Mouse (Mus musculus): ENCODE results near the gene Svs1. TPM values are rescaled to one million over a fixed set of nuclear protein-coding genes. Genes with fewer than 3 reads are reported as not detected.

Svs1 gene
- polyA plus RNA-seq (2014; fragmentation: Nextera tagmentation; extraction: Ambion mirVana), result not detected in 2 replicates

- Histone ChIP-seq H3K36me3 (ENCODE audit: control insufficient read depth, insufficient read depth, low read length) (no peaks in the 10 kb centered on the region), H3K4me2 (ENCODE audit: low read length) (no peak within 1 kb of the TSS), H3K27me3 (ENCODE audit: control insufficient read depth, insufficient read depth, low read length) (no peaks in the 10 kb centered on the region), H3K4me1 (ENCODE audit: control insufficient read depth in 2 of 2, insufficient read depth in 2 of 2, low read length in 2 of 2) (no peaks in the 10 kb centered on the region), H3K9me3 (ENCODE audit: control insufficient read depth, low read length) (no peaks in the 10 kb centered on the region), H3K4me3 (ENCODE audit: control insufficient read depth in 1 of 2, insufficient read depth in 1 of 2, low read depth in 1 of 2, low read length in 2 of 2) (no peak within 1 kb of the TSS), H3K9ac (ENCODE audit: low read length) (no peak within 1 kb of the TSS), H3K27ac (replicated peaks in 1 of 2; ENCODE audit: control insufficient read depth in 1 of 2, insufficient read depth in 1 of 2, low read depth in 2 of 2, low read length in 2 of 2) (no peak within 1 kb of the TSS)
- WGBS, result 21% methylated on average over 7 of the region's 7 CpGs
- ATAC-seq (ENCODE audit: insufficient number of reproducible peaks, insufficient read depth, low FRiP score, low read depth), result no peak
Measured at GRCm38 (mm10) chr6:48986444-48986990, at the start of gene Svs1. TSS of gene Svs1 (plus strand) at chr6:48986861.

GRCm38 (mm10) chr6:48949596-48949995 is 37.1 kb upstream of the Svs1 start:
- H3K36me3 ChIP-seq (ENCODE audit: control insufficient read depth, insufficient read depth, low read length), result no peaks in the 10 kb centered on the region
- H3K9ac ChIP-seq (ENCODE audit: low read length), result no peak overlapping the region
- no peak overlapping the region for H3K4me2 ChIP-seq (ENCODE audit: low read length)
- 64% methylated on average over 2 of the region's 2 CpGs for WGBS
- no peak overlapping the region for H3K4me3 ChIP-seq (ENCODE audit: control insufficient read depth in 1 of 2, insufficient read depth in 1 of 2, low read depth in 1 of 2, low read length in 2 of 2)
- H3K9me3 ChIP-seq (ENCODE audit: control insufficient read depth, low read length), result no peaks in the 10 kb centered on the region
- H3K27ac ChIP-seq (replicated peaks in 1 of 2; ENCODE audit: control insufficient read depth in 1 of 2, insufficient read depth in 1 of 2, low read depth in 2 of 2, low read length in 2 of 2), result no peak overlapping the region
- no peaks in the 10 kb centered on the region for H3K27me3 ChIP-seq (ENCODE audit: control insufficient read depth, insufficient read depth, low read length)
- H3K4me1 ChIP-seq (ENCODE audit: control insufficient read depth in 2 of 2, insufficient read depth in 2 of 2, low read length in 2 of 2), result no peaks in the 10 kb centered on the region
- no peak for ATAC-seq (ENCODE audit: insufficient number of reproducible peaks, insufficient read depth, low FRiP score, low read depth)

GRCm38 (mm10) chr6:48950676-48951075 is 36.0 kb upstream of the Svs1 start:
- no peak for ATAC-seq (ENCODE audit: insufficient number of reproducible peaks, insufficient read depth, low FRiP score, low read depth)
- H3K9ac ChIP-seq (ENCODE audit: low read length), result no peak overlapping the region
- WGBS, result 77% methylated on average over 5 of the region's 5 CpGs
- H3K4me2 ChIP-seq (ENCODE audit: low read length), result no peak overlapping the region
- no peaks in the 10 kb centered on the region for H3K36me3 ChIP-seq (ENCODE audit: control insufficient read depth, insufficient read depth, low read length)
- no peaks in the 10 kb centered on the region for H3K27me3 ChIP-seq (ENCODE audit: control insufficient read depth, insufficient read depth, low read length)
- no peak overlapping the region for H3K27ac ChIP-seq (replicated peaks in 1 of 2; ENCODE audit: control insufficient read depth in 1 of 2, insufficient read depth in 1 of 2, low read depth in 2 of 2, low read length in 2 of 2)
- no peaks in the 10 kb centered on the region for H3K4me1 ChIP-seq (ENCODE audit: control insufficient read depth in 2 of 2, insufficient read depth in 2 of 2, low read length in 2 of 2)
- no peaks in the 10 kb centered on the region for H3K9me3 ChIP-seq (ENCODE audit: control insufficient read depth, low read length)
- no peak overlapping the region for H3K4me3 ChIP-seq (ENCODE audit: control insufficient read depth in 1 of 2, insufficient read depth in 1 of 2, low read depth in 1 of 2, low read length in 2 of 2)

- Histone ChIP-seq H3K4me3 (ENCODE audit: control insufficient read depth in 1 of 2, insufficient read depth in 1 of 2, low read depth in 1 of 2, low read length in 2 of 2) (no peak overlapping the region), H3K27me3 (ENCODE audit: control insufficient read depth, insufficient read depth, low read length) (no peaks in the 10 kb centered on the region), H3K4me1 (ENCODE audit: control insufficient read depth in 2 of 2, insufficient read depth in 2 of 2, low read length in 2 of 2) (no peaks in the 10 kb centered on the region), H3K9me3 (ENCODE audit: control insufficient read depth, low read length) (no peaks in the 10 kb centered on the region), H3K9ac (ENCODE audit: low read length) (no peak overlapping the region), H3K27ac (replicated peaks in 1 of 2; ENCODE audit: control insufficient read depth in 1 of 2, insufficient read depth in 1 of 2, low read depth in 2 of 2, low read length in 2 of 2) (no peak overlapping the region), H3K4me2 (ENCODE audit: low read length) (no peak overlapping the region), H3K36me3 (ENCODE audit: control insufficient read depth, insufficient read depth, low read length) (no peaks in the 10 kb centered on the region)
- no peak for ATAC-seq (ENCODE audit: insufficient number of reproducible peaks, insufficient read depth, low FRiP score, low read depth)
- 83% methylated on average over 6 of the region's 6 CpGs for WGBS
Measured at GRCm38 (mm10) chr6:48951630-48952029, 35.0 kb upstream of the Svs1 start.

- no peak overlapping the region for H3K4me3 ChIP-seq (ENCODE audit: control insufficient read depth in 1 of 2, insufficient read depth in 1 of 2, low read depth in 1 of 2, low read length in 2 of 2)
- H3K27me3 ChIP-seq (ENCODE audit: control insufficient read depth, insufficient read depth, low read length), result no peaks in the 10 kb centered on the region
- 71% methylated on average over 5 of the region's 5 CpGs for WGBS
- no peak overlapping the region for H3K4me2 ChIP-seq (ENCODE audit: low read length)
- H3K9ac ChIP-seq (ENCODE audit: low read length), result no peak overlapping the region
- H3K9me3 ChIP-seq (ENCODE audit: control insufficient read depth, low read length), result no peaks in the 10 kb centered on the region
- ATAC-seq (ENCODE audit: insufficient number of reproducible peaks, insufficient read depth, low FRiP score, low read depth), result no peak
- no peaks in the 10 kb centered on the region for H3K4me1 ChIP-seq (ENCODE audit: control insufficient read depth in 2 of 2, insufficient read depth in 2 of 2, low read length in 2 of 2)
- no peaks in the 10 kb centered on the region for H3K36me3 ChIP-seq (ENCODE audit: control insufficient read depth, insufficient read depth, low read length)
- H3K27ac ChIP-seq (replicated peaks in 1 of 2; ENCODE audit: control insufficient read depth in 1 of 2, insufficient read depth in 1 of 2, low read depth in 2 of 2, low read length in 2 of 2), result no peak overlapping the region
Measured at GRCm38 (mm10) chr6:48953220-48953619, 33.4 kb upstream of the Svs1 start.

GRCm38 (mm10) chr6:48954211-48954610 is 32.5 kb upstream of the Svs1 start:
- H3K9me3 ChIP-seq (ENCODE audit: control insufficient read depth, low read length), result no peaks in the 10 kb centered on the region
- H3K36me3 ChIP-seq (ENCODE audit: control insufficient read depth, insufficient read depth, low read length), result no peaks in the 10 kb centered on the region
- WGBS, result 72% methylated on average over 5 of the region's 5 CpGs
- no peak overlapping the region for H3K4me2 ChIP-seq (ENCODE audit: low read length)
- no peaks in the 10 kb centered on the region for H3K27me3 ChIP-seq (ENCODE audit: control insufficient read depth, insufficient read depth, low read length)
- H3K27ac ChIP-seq (replicated peaks in 1 of 2; ENCODE audit: control insufficient read depth in 1 of 2, insufficient read depth in 1 of 2, low read depth in 2 of 2, low read length in 2 of 2), result no peak overlapping the region
- no peak overlapping the region for H3K4me3 ChIP-seq (ENCODE audit: control insufficient read depth in 1 of 2, insufficient read depth in 1 of 2, low read depth in 1 of 2, low read length in 2 of 2)
- no peak overlapping the region for H3K9ac ChIP-seq (ENCODE audit: low read length)
- ATAC-seq (ENCODE audit: insufficient number of reproducible peaks, insufficient read depth, low FRiP score, low read depth), result no peak
- H3K4me1 ChIP-seq (ENCODE audit: control insufficient read depth in 2 of 2, insufficient read depth in 2 of 2, low read length in 2 of 2), result no peaks in the 10 kb centered on the region

GRCm38 (mm10) chr6:48954946-48955345 is 31.7 kb upstream of the Svs1 start:
- no peak overlapping the region for H3K4me2 ChIP-seq (ENCODE audit: low read length)
- no peak for ATAC-seq (ENCODE audit: insufficient number of reproducible peaks, insufficient read depth, low FRiP score, low read depth)
- H3K4me1 ChIP-seq (ENCODE audit: control insufficient read depth in 2 of 2, insufficient read depth in 2 of 2, low read length in 2 of 2), result no peaks in the 10 kb centered on the region
- no peaks in the 10 kb centered on the region for H3K9me3 ChIP-seq (ENCODE audit: control insufficient read depth, low read length)
- no peaks in the 10 kb centered on the region for H3K27me3 ChIP-seq (ENCODE audit: control insufficient read depth, insufficient read depth, low read length)
- no peaks in the 10 kb centered on the region for H3K36me3 ChIP-seq (ENCODE audit: control insufficient read depth, insufficient read depth, low read length)
- WGBS, result 37% methylated on average over 1 of the region's 1 CpGs
- no peak overlapping the region for H3K27ac ChIP-seq (replicated peaks in 1 of 2; ENCODE audit: control insufficient read depth in 1 of 2, insufficient read depth in 1 of 2, low read depth in 2 of 2, low read length in 2 of 2)
- no peak overlapping the region for H3K4me3 ChIP-seq (ENCODE audit: control insufficient read depth in 1 of 2, insufficient read depth in 1 of 2, low read depth in 1 of 2, low read length in 2 of 2)
- no peak overlapping the region for H3K9ac ChIP-seq (ENCODE audit: low read length)

- Histone ChIP-seq H3K36me3 (ENCODE audit: control insufficient read depth, insufficient read depth, low read length) (no peaks in the 10 kb centered on the region), H3K27ac (replicated peaks in 1 of 2; ENCODE audit: control insufficient read depth in 1 of 2, insufficient read depth in 1 of 2, low read depth in 2 of 2, low read length in 2 of 2) (no peak overlapping the region), H3K9me3 (ENCODE audit: control insufficient read depth, low read length) (no peaks in the 10 kb centered on the region), H3K27me3 (ENCODE audit: control insufficient read depth, insufficient read depth, low read length) (no peaks in the 10 kb centered on the region), H3K4me2 (ENCODE audit: low read length) (no peak overlapping the region), H3K9ac (ENCODE audit: low read length) (no peak overlapping the region), H3K4me3 (ENCODE audit: control insufficient read depth in 1 of 2, insufficient read depth in 1 of 2, low read depth in 1 of 2, low read length in 2 of 2) (no peak overlapping the region), H3K4me1 (ENCODE audit: control insufficient read depth in 2 of 2, insufficient read depth in 2 of 2, low read length in 2 of 2) (no peaks in the 10 kb centered on the region)
- ATAC-seq (ENCODE audit: insufficient number of reproducible peaks, insufficient read depth, low FRiP score, low read depth), result no peak
- WGBS, result 81% methylated on average over 4 of the region's 4 CpGs
Measured at GRCm38 (mm10) chr6:48956785-48957184, 29.9 kb upstream of the Svs1 start.
